Mouse (Mus musculus) liver, postnatal 0 days (tissue): ENCODE results near the gene Gm9803.

ENCODE experiments used
- CTCF ChIP-seq: sonication (generic); IDR thresholded peaks from 2 replicates; pipeline ENCODE4 v1.5.1; 2016; ENCODE audit warnings: antibody characterized with exemption, low read depth
- EP300 ChIP-seq: IDR thresholded peaks from 2 replicates; pipeline ENCODE4 v1.6.1; 2016; ENCODE audit warnings: antibody characterized with exemption, low read depth, mild to moderate bottlenecking

- TF ChIP-seq EP300 = no peak
- TF ChIP-seq CTCF = peak; percentile 55
Observed at GRCm38 (mm10) chr10:43479436-43480157, 44.3 kb upstream of the Gm9803 start.
